Mouse (Mus musculus): ENCODE data around the gene Nudt19. TPM values are rescaled to one million over a fixed set of nuclear protein-coding genes. Genes with fewer than 3 reads are reported as not detected.

Gene Nudt19
- polyA plus RNA-seq, 1 experiment: 26.7 TPM

DNA sequence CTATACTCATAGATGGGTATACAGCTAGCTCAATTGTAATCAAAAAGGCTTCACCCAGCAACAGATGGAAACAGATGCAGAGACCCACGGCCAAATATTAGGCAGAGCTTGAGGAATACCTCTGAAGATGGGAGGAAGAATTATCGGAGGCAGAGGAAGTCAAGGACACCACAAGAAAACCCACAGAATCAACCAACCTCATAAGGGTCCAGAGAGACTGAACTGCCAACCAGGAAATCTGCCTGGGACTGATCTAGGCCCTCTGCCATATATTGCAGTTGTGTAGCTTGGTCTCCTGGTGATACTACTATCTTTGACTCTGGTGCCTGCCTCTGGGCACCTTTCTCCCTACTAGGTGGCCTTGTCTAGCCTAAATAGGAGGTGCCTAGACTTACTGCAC is 29.3 kb downstream of the Nudt19 start:
- WGBS: 74% methylated on average over 2 of the region's 2 CpGs

DNA sequence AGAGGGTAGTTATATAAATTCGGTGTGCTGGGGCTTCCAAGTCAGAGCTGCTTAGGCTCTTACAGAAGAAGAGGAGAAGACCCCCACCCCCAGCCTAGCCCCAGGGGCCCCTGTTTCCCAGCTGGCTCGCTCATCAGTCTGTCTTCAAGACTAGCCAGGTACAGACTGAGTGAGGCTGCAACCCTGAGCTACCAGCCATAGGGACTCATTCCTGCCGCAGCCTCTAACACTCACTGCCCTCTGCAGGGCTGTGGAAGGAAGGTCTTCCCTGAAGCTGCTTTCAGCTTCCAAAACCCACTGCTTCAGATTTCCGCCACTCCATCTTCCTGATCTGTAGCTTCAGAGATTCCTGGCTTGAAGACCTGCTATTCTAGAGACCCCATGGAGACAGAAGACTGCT is 54.1 kb downstream of the Nudt19 start:
- no peak for DNase-seq (ENCODE audit: low read depth, low spot score)
- WGBS: 34% methylated on average over 4 of the region's 4 CpGs

More for the DNA sequence above, 29.3 kb downstream of the Nudt19 start:
- DNase-seq (ENCODE audit: low read depth, low spot score): no peak

- 92% methylated on average over 2 of the region's 2 CpGs for WGBS
- DNase-seq (ENCODE audit: low read depth, low spot score): no peak
Observed at GRCm38 (mm10) chr7:35497516-35497915, 58.6 kb downstream of the Nudt19 start.

Other genes starting within 250 kb of the Nudt19 start
- 3.3 and 5.1 TPM in 2 replicates for gene Gpatch1, start 237.9 kb downstream of the Nudt19 start, polyA plus RNA-seq (2012; rRNA removed)
- 27.1 and 41.6 TPM in 2 replicates for gene Rhpn2, start 222.1 kb downstream of the Nudt19 start, polyA plus RNA-seq (2012; rRNA removed)
- gene Faap24, start 159.5 kb downstream of the Nudt19 start, polyA plus RNA-seq (2012; rRNA removed): 6.5 and 7.9 TPM in 2 replicates
- gene Cep89, start 159.3 kb downstream of the Nudt19 start, polyA plus RNA-seq (2012; rRNA removed): 14.6 and 18.0 TPM in 2 replicates
- gene Slc7a9, start 107.5 kb downstream of the Nudt19 start, polyA plus RNA-seq (2012; rRNA removed): 384 and 478 TPM in 2 replicates
- gene Tdrd12, start 18.6 kb downstream of the Nudt19 start, polyA plus RNA-seq (2012; rRNA removed): 0.08 and 0.21 TPM in 2 replicates
- gene Rgs9bp, start 29.3 kb upstream of the Nudt19 start, polyA plus RNA-seq (2012; rRNA removed): 0.03 and 0.04 TPM in 2 replicates
- 11.7 and 17.7 TPM in 2 replicates for gene Ankrd27, start 29.9 kb upstream of the Nudt19 start, polyA plus RNA-seq (2012; rRNA removed)
- gene Pdcd5, start 91.2 kb upstream of the Nudt19 start, polyA plus RNA-seq (2012; rRNA removed): 23.5 and 36.9 TPM in 2 replicates
- gene Dpy19l3, start 198.2 kb upstream of the Nudt19 start, polyA plus RNA-seq (2012; rRNA removed): 2.4 and 3.4 TPM in 2 replicates
- gene Zfp507, start 246.7 kb upstream of the Nudt19 start, polyA plus RNA-seq (2012; rRNA removed): 3.6 and 5.4 TPM in 2 replicates